Mouse (Mus musculus) spleen, adult 2 months (tissue): ENCODE data around the gene Rims4.

Experiments
- CTCF ChIP-seq: fragments of 200-500 bp; IDR thresholded peaks from 2 replicates; pipeline ENCODE4 v1.5.1; 2011; ENCODE audit warnings: mild to moderate bottlenecking, inconsistent platforms; ENCODE audit not compliant: insufficient read depth, insufficient read length, insufficient replicate concordance; ENCODE audit errors: extremely low read depth
- POLR2A ChIP-seq: fragments of 200-500 bp; IDR thresholded peaks from 2 replicates; pipeline ENCODE4 v1.6.1; 2011; ENCODE audit warnings: low read depth, low read length, inconsistent platforms

GRCm38 (mm10) chr2:163880891-163881290, 37.6 kb downstream of the Rims4 start:
- TF ChIP-seq CTCF (no peak), POLR2A (no peak)
